Mouse (Mus musculus): Measurements from ENCODE around the gene Lclat1.

DNA sequence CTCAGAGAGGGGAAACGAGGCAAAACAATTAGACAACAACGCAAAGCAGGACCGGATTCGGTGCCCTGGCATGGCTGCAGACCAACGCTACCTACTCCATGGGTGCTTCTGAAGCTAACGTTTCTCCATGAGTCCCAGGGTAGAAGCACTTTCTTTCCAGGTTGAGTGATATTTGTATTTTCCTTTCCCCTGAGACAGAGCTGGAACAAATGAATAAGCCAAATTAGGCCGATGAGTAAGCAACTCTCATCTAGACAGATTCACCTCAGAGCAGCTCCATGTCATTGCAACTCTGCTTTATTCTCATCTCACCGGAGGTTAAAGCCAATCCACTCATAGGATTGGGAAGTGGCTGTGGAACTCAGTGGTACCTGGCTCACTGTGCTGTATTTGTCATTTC, 12.2 kb upstream of the Lclat1 start:
- no peak for TF ChIP-seq CTCF (IDR thresholded peaks at IDR 0.05; ENCODE audit: insufficient read depth, low read length)
- no peak for TF ChIP-seq POLR2A (IDR thresholded peaks at IDR 0.05; ENCODE audit: borderline replicate concordance, extremely low read depth, low read depth, low read length)
